Mouse (Mus musculus): ENCODE measurements around the gene Ftsj3. TPM values are rescaled to one million over a fixed set of nuclear protein-coding genes. Genes with fewer than 3 reads are reported as not detected.

Ftsj3 gene
- total and polyA plus RNA-seq, 2 experiments, result 13.8 to 20.7 TPM

DNA sequence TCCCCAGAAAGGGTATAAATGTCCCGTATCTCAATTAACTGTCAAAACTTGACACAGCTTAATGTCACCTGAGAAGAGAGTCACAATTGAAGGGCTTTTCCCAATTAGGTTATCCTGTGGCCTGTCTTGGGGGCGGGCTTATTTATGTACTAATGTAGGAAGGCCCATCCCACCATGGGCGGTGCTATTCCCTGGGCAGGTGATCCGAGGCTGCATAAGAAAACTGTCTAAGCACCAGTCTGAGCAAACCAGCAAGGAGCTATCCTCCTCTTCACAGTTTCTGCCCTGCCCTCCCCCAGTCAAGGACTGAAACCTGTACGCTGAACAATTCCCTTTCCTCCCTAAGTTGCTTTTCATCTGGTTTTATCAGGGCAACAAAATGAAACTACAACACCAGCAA lies 34.5 kb upstream of the Ftsj3 start:
- Histone ChIP-seq H3K27me3 (ENCODE audit: control insufficient read depth, insufficient read depth, low read length) (no peaks in the 10 kb centered on the region), H3K79me2 (ENCODE audit: control insufficient read depth, insufficient read depth, low read length) (no peaks in the 10 kb centered on the region), H3K27ac (replicated peaks; ENCODE audit: insufficient read depth, low read depth, low read length) (no peak overlapping the region), H3K36me3 (ENCODE audit: control insufficient read depth, insufficient read depth, low read length) (no peaks in the 10 kb centered on the region), H3K4me3 (ENCODE audit: insufficient read depth, low read depth, low read length) (no peak overlapping the region), H3K4me1 (ENCODE audit: control insufficient read depth, insufficient read depth, low read length) (no peaks in the 10 kb centered on the region), H3K9ac (ENCODE audit: low read depth, low read length) (no peak overlapping the region)
- TF ChIP-seq CTCF (IDR thresholded peaks at IDR 0.05; ENCODE audit: low read depth, low read length) (no peak), POLR2A (IDR thresholded peaks at IDR 0.05; ENCODE audit: extremely low read depth, insufficient read depth, low read length) (no peak)
- WGBS, result 95% methylated on average over 5 of the region's 5 CpGs
- no peak for DNase-seq (ENCODE audit: extremely low read depth, low read depth, low spot score)

DNA sequence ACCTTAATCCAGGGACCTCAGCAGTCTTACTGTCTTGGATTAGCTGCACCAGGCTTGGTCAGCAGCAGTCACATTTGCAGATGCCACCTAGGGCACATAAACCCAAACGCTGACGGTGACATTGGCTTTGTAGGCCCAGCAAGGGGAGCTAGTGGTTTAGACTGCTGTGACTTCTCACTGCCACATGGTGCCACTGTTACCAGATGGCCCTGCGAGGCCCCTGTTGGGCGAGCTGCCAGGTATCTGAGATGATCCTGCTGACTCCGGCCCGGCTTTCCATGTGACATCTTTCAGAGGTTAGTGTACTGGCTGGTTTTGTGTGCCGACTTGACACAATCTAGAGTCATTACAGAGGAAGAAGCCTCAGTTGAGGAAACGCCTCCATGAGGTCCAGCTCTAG lies 33.5 kb upstream of the Ftsj3 start:
- no peak overlapping the region for H3K9ac ChIP-seq (ENCODE audit: low read depth, low read length)
- DNase-seq (ENCODE audit: extremely low read depth, low read depth, low spot score), result peak; percentile 45
- no peaks in the 10 kb centered on the region for H3K4me1 ChIP-seq (ENCODE audit: control insufficient read depth, insufficient read depth, low read length)
- no peak overlapping the region for H3K4me3 ChIP-seq (ENCODE audit: insufficient read depth, low read depth, low read length)
- H3K36me3 ChIP-seq (ENCODE audit: control insufficient read depth, insufficient read depth, low read length), result no peaks in the 10 kb centered on the region
- TF ChIP-seq POLR2A (IDR thresholded peaks at IDR 0.05; ENCODE audit: extremely low read depth, insufficient read depth, low read length) (no peak), CTCF (IDR thresholded peaks at IDR 0.05; ENCODE audit: low read depth, low read length) (peak; percentile 49)
- no peaks in the 10 kb centered on the region for H3K27me3 ChIP-seq (ENCODE audit: control insufficient read depth, insufficient read depth, low read length)
- no peak overlapping the region for H3K27ac ChIP-seq (replicated peaks; ENCODE audit: insufficient read depth, low read depth, low read length)
- no peaks in the 10 kb centered on the region for H3K79me2 ChIP-seq (ENCODE audit: control insufficient read depth, insufficient read depth, low read length)
- WGBS, result 28% methylated on average over 8 of the region's 8 CpGs

DNA sequence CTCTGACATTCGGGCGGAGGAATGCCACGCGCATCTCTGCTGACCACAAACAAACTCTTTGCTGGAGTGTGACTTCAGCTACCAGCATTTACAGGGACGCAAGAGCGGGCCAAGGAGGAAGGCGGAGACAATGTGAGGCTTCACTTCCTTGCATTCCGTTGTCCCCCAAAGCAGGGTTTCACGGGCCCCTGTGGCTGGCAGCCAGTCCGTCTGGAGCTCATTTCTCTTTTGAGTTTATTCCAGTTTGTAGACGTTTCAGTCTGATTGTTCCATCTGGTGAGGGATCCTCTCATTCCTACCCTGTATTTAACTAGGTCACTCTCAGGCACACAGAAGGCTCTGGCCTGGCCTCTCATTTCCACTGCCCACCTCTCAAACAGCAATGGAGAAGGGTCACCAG lies 31.1 kb upstream of the Ftsj3 start:
- TF ChIP-seq POLR2A (IDR thresholded peaks at IDR 0.05; ENCODE audit: extremely low read depth, insufficient read depth, low read length) (no peak), CTCF (IDR thresholded peaks at IDR 0.05; ENCODE audit: low read depth, low read length) (no peak)
- no peaks in the 10 kb centered on the region for H3K4me1 ChIP-seq (ENCODE audit: control insufficient read depth, insufficient read depth, low read length)
- DNase-seq (ENCODE audit: extremely low read depth, low read depth, low spot score), result no peak
- no peak overlapping the region for H3K4me3 ChIP-seq (ENCODE audit: insufficient read depth, low read depth, low read length)
- no peak overlapping the region for H3K27ac ChIP-seq (replicated peaks; ENCODE audit: insufficient read depth, low read depth, low read length)
- no peaks in the 10 kb centered on the region for H3K27me3 ChIP-seq (ENCODE audit: control insufficient read depth, insufficient read depth, low read length)
- H3K79me2 ChIP-seq (ENCODE audit: control insufficient read depth, insufficient read depth, low read length), result no peaks in the 10 kb centered on the region
- H3K9ac ChIP-seq (ENCODE audit: low read depth, low read length), result no peak overlapping the region
- WGBS, result 83% methylated on average over 11 of the region's 11 CpGs
- no peaks in the 10 kb centered on the region for H3K36me3 ChIP-seq (ENCODE audit: control insufficient read depth, insufficient read depth, low read length)

DNA sequence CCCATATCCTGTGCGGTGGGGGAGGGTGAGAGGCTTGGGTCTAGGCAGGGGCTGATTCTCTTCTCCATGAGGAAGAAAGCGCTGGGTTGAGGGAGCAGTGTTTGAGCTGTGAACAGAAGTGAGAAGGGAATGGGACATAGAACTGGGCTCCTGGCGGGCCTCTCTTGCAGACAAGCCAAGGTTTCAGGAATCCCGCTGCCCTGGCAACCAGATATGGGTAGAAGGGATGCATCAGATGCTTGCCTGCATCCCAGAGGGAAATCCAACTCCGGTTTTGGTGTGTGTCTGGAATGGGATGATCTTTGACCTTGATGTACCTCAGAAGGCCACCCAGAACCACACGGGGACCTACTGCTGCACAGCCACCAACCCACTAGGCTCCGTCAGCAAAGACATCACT lies 30.3 kb upstream of the Ftsj3 start:
- 85% methylated on average over 7 of the region's 7 CpGs for WGBS

GRCm38 (mm10) chr11:106284126-106284525 lies 28.2 kb upstream of the Ftsj3 start:
- H3K36me3 ChIP-seq (ENCODE audit: control insufficient read depth, insufficient read depth, low read length), result no peaks in the 10 kb centered on the region
- 69% methylated on average over 8 of the region's 8 CpGs for WGBS

More for the DNA sequence above, 30.3 kb upstream of the Ftsj3 start:
- Histone ChIP-seq H3K27me3 (ENCODE audit: control insufficient read depth, insufficient read depth, low read length) (no peaks in the 10 kb centered on the region), H3K9ac (ENCODE audit: low read depth, low read length) (no peak overlapping the region), H3K4me1 (ENCODE audit: control insufficient read depth, insufficient read depth, low read length) (no peaks in the 10 kb centered on the region), H3K36me3 (ENCODE audit: control insufficient read depth, insufficient read depth, low read length) (no peaks in the 10 kb centered on the region), H3K27ac (replicated peaks; ENCODE audit: insufficient read depth, low read depth, low read length) (no peak overlapping the region), H3K79me2 (ENCODE audit: control insufficient read depth, insufficient read depth, low read length) (no peaks in the 10 kb centered on the region), H3K4me3 (ENCODE audit: insufficient read depth, low read depth, low read length) (no peak overlapping the region)
- no peak for TF ChIP-seq CTCF (IDR thresholded peaks at IDR 0.05; ENCODE audit: low read depth, low read length)
- TF ChIP-seq POLR2A (IDR thresholded peaks at IDR 0.05; ENCODE audit: extremely low read depth, insufficient read depth, low read length), result no peak
- no peak for DNase-seq (ENCODE audit: extremely low read depth, low read depth, low spot score)

DNA sequence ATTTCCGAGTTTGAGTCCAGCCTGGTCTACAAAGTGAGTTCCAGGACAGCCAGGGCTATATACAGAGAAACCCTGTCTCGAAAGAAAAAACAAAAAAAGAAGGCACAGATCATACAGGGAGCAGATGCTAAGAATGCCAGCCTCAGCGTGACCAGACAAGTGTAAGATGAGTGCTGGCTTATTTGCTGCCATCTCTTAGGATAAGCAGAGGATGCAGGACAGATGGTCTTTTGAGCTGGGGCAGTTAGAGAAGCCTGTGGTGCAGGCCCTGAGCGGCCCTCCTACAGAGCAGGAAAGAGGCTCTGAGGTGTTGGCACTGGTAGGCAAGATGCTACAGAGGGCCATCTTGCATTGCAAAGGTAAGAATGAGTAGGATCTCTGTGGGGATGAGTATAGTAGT lies 27.5 kb upstream of the Ftsj3 start:
- Histone ChIP-seq H3K9ac (ENCODE audit: low read depth, low read length) (no peak overlapping the region), H3K36me3 (ENCODE audit: control insufficient read depth, insufficient read depth, low read length) (no peaks in the 10 kb centered on the region), H3K79me2 (ENCODE audit: control insufficient read depth, insufficient read depth, low read length) (no peaks in the 10 kb centered on the region), H3K4me1 (ENCODE audit: control insufficient read depth, insufficient read depth, low read length) (no peaks in the 10 kb centered on the region), H3K27me3 (ENCODE audit: control insufficient read depth, insufficient read depth, low read length) (no peaks in the 10 kb centered on the region), H3K4me3 (ENCODE audit: insufficient read depth, low read depth, low read length) (no peak overlapping the region), H3K27ac (replicated peaks; ENCODE audit: insufficient read depth, low read depth, low read length) (no peak overlapping the region)
- no peak for DNase-seq (ENCODE audit: extremely low read depth, low read depth, low spot score)
- WGBS, result 84% methylated on average over 4 of the region's 4 CpGs
- TF ChIP-seq POLR2A (IDR thresholded peaks at IDR 0.05; ENCODE audit: extremely low read depth, insufficient read depth, low read length), result no peak
- TF ChIP-seq CTCF (IDR thresholded peaks at IDR 0.05; ENCODE audit: low read depth, low read length), result no peak

More at GRCm38 (mm10) chr11:106284126-106284525, 28.2 kb upstream of the Ftsj3 start:
- no peak overlapping the region for H3K27ac ChIP-seq (replicated peaks; ENCODE audit: insufficient read depth, low read depth, low read length)
- no peaks in the 10 kb centered on the region for H3K27me3 ChIP-seq (ENCODE audit: control insufficient read depth, insufficient read depth, low read length)
- H3K4me3 ChIP-seq (ENCODE audit: insufficient read depth, low read depth, low read length), result no peak overlapping the region
- H3K4me1 ChIP-seq (ENCODE audit: control insufficient read depth, insufficient read depth, low read length), result no peaks in the 10 kb centered on the region
- no peak for DNase-seq (ENCODE audit: extremely low read depth, low read depth, low spot score)
- no peak overlapping the region for H3K9ac ChIP-seq (ENCODE audit: low read depth, low read length)
- no peak for TF ChIP-seq CTCF (IDR thresholded peaks at IDR 0.05; ENCODE audit: low read depth, low read length)
- no peak for TF ChIP-seq POLR2A (IDR thresholded peaks at IDR 0.05; ENCODE audit: extremely low read depth, insufficient read depth, low read length)
- H3K79me2 ChIP-seq (ENCODE audit: control insufficient read depth, insufficient read depth, low read length), result no peaks in the 10 kb centered on the region

Measured in liver, adult 2 months (tissue).